Mouse (Mus musculus) macrophage (primary cell): Measurements from ENCODE around the gene Prkar1a. TPM values are rescaled to one million over a fixed set of nuclear protein-coding genes. Genes with fewer than 3 reads are reported as not detected.

Experiments used
- H3K27ac ChIP-seq: fragments of 350-480 bp; formaldehyde crosslinking; 2 replicates; pipeline ENCODE4 v1.9.0; 2021
- H3K36me3 ChIP-seq: fragments of 350-480 bp; formaldehyde crosslinking; 2 replicates; pipeline ENCODE4 v1.9.0; 2021; ENCODE audit errors: inconsistent target
- H3K4me3 ChIP-seq: fragments of 350-480 bp; formaldehyde crosslinking; 2 replicates; pipeline ENCODE4 v1.9.0; 2021; ENCODE audit errors: inconsistent target
- H3K79me2 ChIP-seq: fragments of 350-480 bp; formaldehyde crosslinking; 2 replicates; pipeline ENCODE4 v1.9.0; 2021; ENCODE audit errors: inconsistent target
- WGBS: methylation state at CpG from one replicate; pipeline ENCODE4 v1.1.7; 2026; ENCODE audit warnings: inconsistent platforms; ENCODE audit not compliant: missing documents; 5-methylcytosine and 5-hydroxymethylcytosine counted together
- polyA plus RNA-seq: library from polyadenylated mRNA; stranded (reverse); fragments of 250-400 nt; gene quantifications from 3 replicates; pipeline ENCODE4 v1.2.4, GENCODE M21; 2018; ENCODE audit warnings: inconsistent platforms

Gene Prkar1a
- polyA plus RNA-seq, 1 experiment from 2014 or later = 144 TPM

- Histone ChIP-seq H3K79me2 (no peaks in the 10 kb centered on the region), H3K27ac (no peak overlapping the region), H3K4me3 (no peak overlapping the region), H3K36me3 (no peaks in the 10 kb centered on the region)
- 46% methylated on average over 15 of the region's 15 CpGs for WGBS
These were observed 26.6 kb upstream of the Prkar1a start for GRCm38 (mm10) chr11:109622518-109623037.

- H3K79me2 ChIP-seq = no peaks in the 10 kb centered on the region
- no peak overlapping the region for H3K27ac ChIP-seq
- no peaks in the 10 kb centered on the region for H3K36me3 ChIP-seq
- H3K4me3 ChIP-seq = no peak overlapping the region
- 82% methylated on average over 7 of the region's 7 CpGs for WGBS
These were observed 26.0 kb upstream of the Prkar1a start for GRCm38 (mm10) chr11:109623238-109623637.

GRCm38 (mm10) chr11:109627648-109628047, 21.6 kb upstream of the Prkar1a start:
- WGBS = 90% methylated on average over 4 of the region's 4 CpGs
- Histone ChIP-seq H3K27ac (no peak overlapping the region), H3K79me2 (no peaks in the 10 kb centered on the region), H3K4me3 (no peak overlapping the region), H3K36me3 (no peaks in the 10 kb centered on the region)

GRCm38 (mm10) chr11:109628099-109628498, 21.1 kb upstream of the Prkar1a start:
- Histone ChIP-seq H3K27ac (no peak overlapping the region), H3K4me3 (no peak overlapping the region), H3K79me2 (no peaks in the 10 kb centered on the region), H3K36me3 (no peaks in the 10 kb centered on the region)
- WGBS = 91% methylated on average over 3 of the region's 3 CpGs

GRCm38 (mm10) chr11:109629021-109629521, 20.1 kb upstream of the Prkar1a start:
- no peaks in the 10 kb centered on the region for H3K79me2 ChIP-seq
- H3K4me3 ChIP-seq = no peak overlapping the region
- WGBS = 91% methylated on average over 10 of the region's 10 CpGs
- no peak overlapping the region for H3K27ac ChIP-seq
- no peaks in the 10 kb centered on the region for H3K36me3 ChIP-seq

GRCm38 (mm10) chr11:109634928-109635327, 14.3 kb upstream of the Prkar1a start:
- Histone ChIP-seq H3K4me3 (no peak overlapping the region), H3K36me3 (no peaks in the 10 kb centered on the region), H3K79me2 (no peaks in the 10 kb centered on the region), H3K27ac (no peak overlapping the region)
- 90% methylated on average over 9 of the region's 9 CpGs for WGBS

- no peak overlapping the region for H3K27ac ChIP-seq
- H3K4me3 ChIP-seq = no peak overlapping the region
- H3K36me3 ChIP-seq = no peaks in the 10 kb centered on the region
- WGBS = 61% methylated on average over 6 of the region's 6 CpGs
- H3K79me2 ChIP-seq = no peaks in the 10 kb centered on the region
These were observed 13.3 kb upstream of the Prkar1a start for GRCm38 (mm10) chr11:109635871-109636395.

- Histone ChIP-seq H3K79me2 (no peaks in the 10 kb centered on the region), H3K27ac (no peak overlapping the region), H3K36me3 (no peaks in the 10 kb centered on the region), H3K4me3 (no peak overlapping the region)
- WGBS = 90% methylated on average over 5 of the region's 5 CpGs
These were observed 7.5 kb upstream of the Prkar1a start for GRCm38 (mm10) chr11:109641498-109642222.

GRCm38 (mm10) chr11:109648510-109648909, 695 bp upstream of the Prkar1a start:
- Histone ChIP-seq H3K4me3 (no peak overlapping the region), H3K27ac (0 out of 2 replicates have a peak overlapping the region, but pooled peaks have one; percentile 50), H3K79me2 (peaks cover 23% of the 10 kb centered on the region), H3K36me3 (peaks cover under 1% of the 10 kb centered on the region; the same call in 1 of the 2 replicates)
- 14% methylated on average over 7 of the region's 7 CpGs for WGBS

GRCm38 (mm10) chr11:109649975-109650701, 933 bp downstream of the Prkar1a start:
- H3K79me2 ChIP-seq = peaks cover 39% of the 10 kb centered on the region
- 1% methylated on average over 31 of the region's 31 CpGs for WGBS
- H3K4me3 ChIP-seq = peak overlapping the region; percentile 78
- peak overlapping the region; percentile 50 for H3K27ac ChIP-seq
- peaks cover 6% of the 10 kb centered on the region; the same call in 1 of the 2 replicates for H3K36me3 ChIP-seq

GRCm38 (mm10) chr11:109650788-109651565, 1.8 kb downstream of the Prkar1a start:
- H3K27ac ChIP-seq = peak overlapping the region; percentile 75
- WGBS = 1% methylated on average over 52 of the region's 90 CpGs

GRCm38 (mm10) chr11:109651566-109652024, 2.4 kb downstream of the Prkar1a start:
- Histone ChIP-seq H3K27ac (peak overlapping the region; percentile 75), H3K4me3 (peak overlapping the region; percentile 74), H3K36me3 (peaks cover 11% of the 10 kb centered on the region; the same call in 1 of the 2 replicates), H3K79me2 (peaks cover 54% of the 10 kb centered on the region)
- WGBS = 1% methylated on average over 16 of the region's 21 CpGs

More at GRCm38 (mm10) chr11:109650788-109651565, 1.8 kb downstream of the Prkar1a start:
- Histone ChIP-seq H3K36me3 (peaks cover 6% of the 10 kb centered on the region; the same call in 1 of the 2 replicates), H3K4me3 (peak overlapping the region; percentile 78), H3K79me2 (peaks cover 48% of the 10 kb centered on the region)

GRCm38 (mm10) chr11:109652505-109652904, 3.3 kb downstream of the Prkar1a start:
- Histone ChIP-seq H3K4me3 (peak overlapping the region; percentile 74; the same call in 1 of the 2 replicates), H3K36me3 (peaks cover 12% of the 10 kb centered on the region; the same call in 1 of the 2 replicates), H3K79me2 (peaks cover 63% of the 10 kb centered on the region), H3K27ac (no peak overlapping the region)
- WGBS = 79% methylated on average over 6 of the region's 6 CpGs

- Histone ChIP-seq H3K4me3 (no peak overlapping the region), H3K79me2 (peaks cover 70% of the 10 kb centered on the region), H3K36me3 (peaks cover 12% of the 10 kb centered on the region; the same call in 1 of the 2 replicates), H3K27ac (no peak overlapping the region)
- 68% methylated on average over 8 of the region's 8 CpGs for WGBS
These were observed 4.0 kb downstream of the Prkar1a start for GRCm38 (mm10) chr11:109653201-109653600.
